Mouse (Mus musculus) embryonic fibroblast, embryonic 13.5 days (primary cell): ENCODE measurements around the gene C2cd4c. TPM values are rescaled to one million over a fixed set of nuclear protein-coding genes. Genes with fewer than 3 reads are reported as not detected.
A peak's percentile ranks its signal among the peaks of the same experiment; 100 is the strongest.

Experiments used
- H3K27ac ChIP-seq: 2 replicates; pipeline ENCODE4 v1.5.1; 2012; ENCODE audit warnings: low read length, control low read depth, inconsistent platforms; ENCODE audit not compliant: insufficient read depth
- H3K4me1 ChIP-seq: 2 replicates; pipeline ENCODE4 v1.6.1; 2011; ENCODE audit warnings: low read length; ENCODE audit not compliant: control insufficient read depth, insufficient read depth
- H3K4me3 ChIP-seq: 2 replicates; pipeline ENCODE4 v1.5.1; 2011; ENCODE audit warnings: mild to moderate bottlenecking, control low read depth, low read length; ENCODE audit not compliant: insufficient read depth
- CTCF ChIP-seq: IDR thresholded peaks from 2 replicates; pipeline ENCODE4 v1.5.1; 2011; ENCODE audit warnings: mild to moderate bottlenecking, control low read depth, low read length, moderate library complexity, borderline replicate concordance; ENCODE audit not compliant: insufficient read depth
- POLR2A ChIP-seq: IDR thresholded peaks from 2 replicates; pipeline ENCODE4 v1.6.1; 2011; ENCODE audit warnings: low read depth, mild to moderate bottlenecking, control low read depth, low read length, moderate library complexity
- polyA plus RNA-seq: library from polyadenylated mRNA; stranded (reverse); fragments of >200 nt; gene quantifications from 2 replicates; pipeline ENCODE4 v1.2.4, GENCODE M21; 2011; ENCODE audit warnings: low read depth; ENCODE audit not compliant: missing spikeins, insufficient read length

C2cd4c gene
- polyA plus RNA-seq, 1 experiment, result 0.19 TPM

GRCm38 (mm10) chr10:79637128-79638110 is 23.6 kb upstream of the C2cd4c start, which contains the start of gene Shc2:
Gene Shc2 (minus strand): TSS chr10:79637918.
- H3K4me3 ChIP-seq, result peak within 1 kb of the TSS; percentile 58
- H3K27ac ChIP-seq, result peak within 1 kb of the TSS; percentile 39
- H3K4me1 ChIP-seq, result peaks cover 12% of the 10 kb centered on the region
- no peak for TF ChIP-seq CTCF
- peak; percentile 61 for TF ChIP-seq POLR2A

GRCm38 (mm10) chr10:79636287-79636686 is 22.5 kb upstream of the C2cd4c start:
- TF ChIP-seq CTCF (no peak), POLR2A (no peak)
- Histone ChIP-seq H3K4me1 (peaks cover 12% of the 10 kb centered on the region), H3K27ac (no peak overlapping the region), H3K4me3 (no peak overlapping the region)

- H3K4me3 ChIP-seq, result no peak overlapping the region
- 0 out of 2 replicates have a peak overlapping the region, but pooled peaks have one; percentile 32 for H3K27ac ChIP-seq
- peaks cover 9% of the 10 kb centered on the region for H3K4me1 ChIP-seq
- TF ChIP-seq CTCF (no peak), POLR2A (no peak)
These were observed 19.4 kb upstream of the C2cd4c start for GRCm38 (mm10) chr10:79633006-79633777.

GRCm38 (mm10) chr10:79631432-79631831 is 17.6 kb upstream of the C2cd4c start:
- TF ChIP-seq CTCF (no peak), POLR2A (no peak)
- Histone ChIP-seq H3K4me3 (no peak overlapping the region), H3K4me1 (peaks cover 9% of the 10 kb centered on the region), H3K27ac (no peak overlapping the region)

GRCm38 (mm10) chr10:79628377-79628776 is 14.6 kb upstream of the C2cd4c start:
- TF ChIP-seq POLR2A, result no peak
- no peak for TF ChIP-seq CTCF
- Histone ChIP-seq H3K4me3 (no peak overlapping the region), H3K4me1 (peaks cover 3% of the 10 kb centered on the region; the same call in 1 of the 2 replicates), H3K27ac (no peak overlapping the region)

- H3K4me3 ChIP-seq, result no peak overlapping the region
- no peak overlapping the region for H3K27ac ChIP-seq
- TF ChIP-seq CTCF (no peak), POLR2A (no peak)
- no peaks in the 10 kb centered on the region for H3K4me1 ChIP-seq
These were observed 12.3 kb upstream of the C2cd4c start for GRCm38 (mm10) chr10:79626156-79626555.

- Histone ChIP-seq H3K4me3 (no peak overlapping the region), H3K27ac (no peak overlapping the region), H3K4me1 (no peaks in the 10 kb centered on the region)
- TF ChIP-seq POLR2A (no peak), CTCF (no peak)
These were observed 11.6 kb upstream of the C2cd4c start for GRCm38 (mm10) chr10:79625398-79625797.

GRCm38 (mm10) chr10:79623950-79624349 is 10.1 kb upstream of the C2cd4c start:
- TF ChIP-seq POLR2A (no peak), CTCF (no peak)
- H3K27ac ChIP-seq, result no peak overlapping the region
- no peaks in the 10 kb centered on the region for H3K4me1 ChIP-seq
- no peak overlapping the region for H3K4me3 ChIP-seq

- H3K4me1 ChIP-seq, result no peaks in the 10 kb centered on the region
- no peak overlapping the region for H3K4me3 ChIP-seq
- TF ChIP-seq POLR2A (no peak), CTCF (no peak)
- H3K27ac ChIP-seq, result no peak overlapping the region
These were observed 2.6 kb upstream of the C2cd4c start for GRCm38 (mm10) chr10:79616376-79616775.
